Mouse (Mus musculus) ES-E14 (cell line): ENCODE results near the gene Gm49322. TPM values are rescaled to one million over a fixed set of nuclear protein-coding genes. Genes with fewer than 3 reads are reported as not detected.

ENCODE experiments used
- DNase-seq: peaks from one replicate; pipeline ENCODE4 v3.0.0-alpha.2; 2013; ENCODE audit warnings: low read depth, low spot score
- H3K27ac ChIP-seq: 2 replicates; pipeline ENCODE4 v1.5.1; 2012; ENCODE audit warnings: low read depth, mild to moderate bottlenecking, low read length, moderate library complexity, mixed read lengths; ENCODE audit not compliant: poor library complexity, insufficient read depth, severe bottlenecking
- H3K36me3 ChIP-seq: 2 replicates; pipeline ENCODE4 v1.6.1; 2012; ENCODE audit warnings: mild to moderate bottlenecking, low read length, moderate library complexity, mixed read lengths; ENCODE audit not compliant: control insufficient read depth, poor library complexity, insufficient read depth, severe bottlenecking
- H3K4me1 ChIP-seq, 2 experiments: fragments of 150-350 bp in 1 of 2; sonication (generic) in 1 of 2; 2 replicates each; pipeline ENCODE4 v1.6.1; 2012; ENCODE audit warnings: low read length in 2 of 2, mild to moderate bottlenecking in 1 of 2, mixed read lengths in 1 of 2; ENCODE audit not compliant: control insufficient read depth in 2 of 2, insufficient read depth in 2 of 2, poor library complexity in 1 of 2
- H3K4me3 ChIP-seq, 2 experiments: fragments of 150-350 bp in 1 of 2; sonication (generic) in 1 of 2; 2 replicates each; pipeline ENCODE4 v1.5.1; 2012; ENCODE audit warnings: low read length in 2 of 2, low read depth in 1 of 2, mild to moderate bottlenecking in 1 of 2, mixed read lengths in 1 of 2; ENCODE audit not compliant: insufficient read depth in 1 of 2, poor library complexity in 1 of 2, severe bottlenecking in 1 of 2
- H3K9ac ChIP-seq: 2 replicates; pipeline ENCODE4 v1.6.1; 2012; ENCODE audit warnings: low read depth, mild to moderate bottlenecking, low read length, mixed read lengths; ENCODE audit not compliant: poor library complexity, insufficient read depth, severe bottlenecking
- H3K9me3 ChIP-seq: fragments of 150-350 bp; sonication (generic); 2 replicates; pipeline ENCODE4 v1.6.1; 2012; ENCODE audit warnings: low read depth, mild to moderate bottlenecking, low read length; ENCODE audit not compliant: control insufficient read depth, insufficient read depth
- CHD2 ChIP-seq: IDR thresholded peaks from 2 replicates; pipeline ENCODE4 v1.6.1; 2014; ENCODE audit warnings: mild to moderate bottlenecking, low read depth, low read length, inconsistent platforms
- HCFC1 ChIP-seq: IDR thresholded peaks from 2 replicates; pipeline ENCODE4 v1.6.1; 2012; ENCODE audit warnings: low read length, inconsistent platforms, borderline replicate concordance; ENCODE audit not compliant: insufficient read depth
- MAFK ChIP-seq: IDR thresholded peaks from 2 replicates; pipeline ENCODE4 v1.6.1; 2014; ENCODE audit warnings: mild to moderate bottlenecking, low read depth, low read length, inconsistent platforms; ENCODE audit not compliant: insufficient read depth
- ZC3H11A ChIP-seq: IDR thresholded peaks from 2 replicates; pipeline ENCODE4 v1.6.1; 2012; ENCODE audit warnings: low read depth, mild to moderate bottlenecking, inconsistent platforms, low read length, borderline replicate concordance
- ZNF384 ChIP-seq: IDR thresholded peaks from 2 replicates; pipeline ENCODE4 v1.6.1; 2012; ENCODE audit warnings: low read depth, low read length, inconsistent platforms
- in situ Hi-C, 2 experiments: fragments of 600-800 bp; cut with MboI; formaldehyde crosslinking; loops; one replicate each; pipeline ENCODE4 v1.15.1; 2025; ENCODE audit warnings: low sequenced_read_pairs in 2 of 2, inconsistent platforms in 1 of 2; ENCODE audit not compliant: unreplicated experiment in 2 of 2
- total RNA-seq: library from RNA; depleted of rRNA; stranded (reverse); fragments of 300-350 nt; gene quantifications from 2 replicates; pipeline ENCODE4 v1.2.3, GENCODE M21; 2012

Gene Gm49322
- total RNA-seq, 1 experiment, result 8.4 TPM

GRCm38 (mm10) chr10:80619465-80620244 is 13.8 kb downstream of the Gm49322 start:
- Histone ChIP-seq H3K4me3 (peak overlapping the region; percentile 55 to 80), H3K9me3 (no peaks in the 10 kb centered on the region), H3K27ac (peak overlapping the region; percentile 77), H3K36me3 (peaks cover 14% of the 10 kb centered on the region), H3K9ac (peak overlapping the region; percentile 81), H3K4me1 (peaks cover 2 to 16% of the 10 kb centered on the region in 2 experiments; a peak in 2 of 4 replicates)
- in situ Hi-C loops, result no loop called here
- no peak for TF ChIP-seq HCFC1
- no peak for TF ChIP-seq ZNF384
- DNase-seq, result peak; percentile 85

DNA sequence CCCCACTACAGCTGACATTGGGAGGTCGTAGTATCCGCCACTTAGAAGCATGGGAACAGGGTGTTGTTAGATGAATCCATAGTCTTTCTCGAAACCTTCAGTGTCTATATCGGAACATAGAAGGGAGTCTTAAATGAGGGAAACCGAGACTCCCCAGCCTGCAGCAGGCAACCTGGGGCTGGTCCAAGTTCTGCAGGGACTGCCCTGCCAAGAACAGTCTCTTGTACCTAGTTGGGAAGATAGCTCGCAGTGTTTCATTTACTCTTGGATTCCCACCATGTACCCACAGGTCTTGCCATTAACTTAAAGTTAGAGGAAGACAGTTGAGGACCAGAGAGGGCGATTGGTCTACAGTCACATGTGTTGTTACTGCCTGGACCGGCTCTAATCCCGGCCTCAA is 14.5 kb downstream of the Gm49322 start:
- Histone ChIP-seq H3K4me1 (peaks cover 2 to 16% of the 10 kb centered on the region in 2 experiments; a peak in 2 of 4 replicates), H3K36me3 (peaks cover 11% of the 10 kb centered on the region; the same call in 1 of the 2 replicates), H3K9me3 (no peaks in the 10 kb centered on the region), H3K4me3 (peak overlapping the region in 1 of 2 experiments; percentile 80; a peak in 2 of 4 replicates), H3K9ac (no peak overlapping the region), H3K27ac (no peak overlapping the region)
- DNase-seq, result no peak
- in situ Hi-C loops, result no loop called here
- TF ChIP-seq ZNF384 (no peak), MAFK (no peak), ZC3H11A (no peak), HCFC1 (no peak), CHD2 (no peak)

DNA sequence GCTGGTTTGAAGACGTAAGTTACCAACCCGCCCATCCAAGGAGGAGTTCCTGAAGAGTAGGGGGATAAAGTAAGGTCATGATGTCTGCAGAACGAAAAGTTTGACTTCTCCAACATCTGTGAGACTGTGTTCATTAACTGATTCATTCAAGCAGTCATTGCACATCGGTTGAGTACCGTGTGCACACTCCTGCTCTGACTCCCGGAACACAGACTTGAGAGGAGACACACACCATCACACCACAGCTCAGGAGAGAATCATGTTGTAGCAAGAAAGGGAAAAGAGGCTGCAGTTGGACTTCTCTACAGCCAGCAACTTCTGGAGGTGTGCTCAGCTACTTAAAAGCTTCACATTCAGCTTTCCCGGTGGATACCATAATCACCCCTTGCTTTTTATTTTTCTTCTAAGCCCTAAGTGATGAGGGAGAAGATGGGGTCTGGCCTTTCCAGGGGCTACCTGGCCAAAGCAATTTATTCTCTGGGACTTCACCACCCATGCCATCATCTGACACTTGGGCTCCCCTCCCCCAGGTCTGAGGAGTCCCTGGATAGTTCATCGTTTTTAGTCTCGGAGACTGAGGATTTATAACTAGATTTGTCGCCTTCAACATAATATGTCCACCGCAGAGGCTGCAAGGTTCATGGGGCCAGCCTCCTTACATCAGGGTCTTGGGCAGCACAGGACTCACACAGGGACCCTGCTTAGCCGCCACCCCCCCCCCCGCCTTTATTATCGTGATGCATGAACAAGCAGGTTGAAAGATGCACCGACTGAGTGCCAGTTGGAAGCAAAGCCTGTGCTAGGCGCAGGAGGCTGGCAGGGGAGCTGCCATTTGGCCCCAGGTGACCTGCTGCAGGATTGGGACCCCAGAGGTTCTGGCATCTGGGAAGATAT is 15.2 kb downstream of the Gm49322 start:
- peak overlapping the region; percentile 65 to 67 for H3K4me3 ChIP-seq
- in situ Hi-C loops, result no loop called here
- peaks cover 15% of the 10 kb centered on the region; the same call in 1 of the 2 replicates for H3K36me3 ChIP-seq
- H3K9ac ChIP-seq, result peak overlapping the region; percentile 37
- H3K4me1 ChIP-seq, result peaks cover 2 to 16% of the 10 kb centered on the region in 2 experiments; a peak in 2 of 4 replicates
- no peaks in the 10 kb centered on the region for H3K9me3 ChIP-seq
- H3K27ac ChIP-seq, result peak overlapping the region; percentile 91; the same call in 1 of the 2 replicates
- no peak for DNase-seq
- TF ChIP-seq MAFK (no peak), ZC3H11A (no peak)

- peak overlapping the region; percentile 37 for H3K9ac ChIP-seq
- H3K4me3 ChIP-seq, result peak overlapping the region; percentile 65 to 67
- H3K4me1 ChIP-seq, result peaks cover 2 to 16% of the 10 kb centered on the region in 2 experiments; a peak in 2 of 4 replicates
- DNase-seq, result no peak
- H3K27ac ChIP-seq, result peak overlapping the region; percentile 91
- in situ Hi-C loops, result no loop called here
- TF ChIP-seq ZC3H11A (no peak), MAFK (no peak), CHD2 (no peak), ZNF384 (no peak), HCFC1 (no peak)
- peaks cover 15% of the 10 kb centered on the region; the same call in 1 of the 2 replicates for H3K36me3 ChIP-seq
- H3K9me3 ChIP-seq, result no peaks in the 10 kb centered on the region
Measured at GRCm38 (mm10) chr10:80621690-80621939, 15.8 kb downstream of the Gm49322 start.
